Mouse (Mus musculus) myocyte (in vitro differentiated cells): ENCODE measurements around the gene Rad51c.
A peak's percentile ranks its signal among the peaks of the same experiment; 100 is the strongest.

ENCODE experiments used
- CEBPB ChIP-seq: IDR thresholded peaks from 2 replicates; pipeline ENCODE4 v1.6.1; 2011; ENCODE audit warnings: mild to moderate bottlenecking, moderate library complexity; ENCODE audit not compliant: poor library complexity, insufficient read depth, severe bottlenecking
- E2F4 ChIP-seq: IDR thresholded peaks from one replicate; pipeline ENCODE4 v1.6.1; 2011; ENCODE audit warnings: mild to moderate bottlenecking, control low read depth, moderate library complexity; ENCODE audit not compliant: insufficient read depth
- MAX ChIP-seq: IDR thresholded peaks from one replicate; pipeline ENCODE4 v1.6.1; 2011; ENCODE audit warnings: low read depth, mild to moderate bottlenecking, control low read depth
- MYOD1 ChIP-seq, 3 experiments: IDR thresholded peaks; one replicate each; pipeline ENCODE4 v1.6.1; 2011; ENCODE audit warnings: control low read depth in 2 of 3, low read depth in 2 of 3, mild to moderate bottlenecking in 2 of 3, moderate library complexity in 1 of 3; ENCODE audit not compliant: insufficient read length in 2 of 3, control insufficient read depth in 1 of 3
- MYOG ChIP-seq, 3 experiments: IDR thresholded peaks; one replicate each; pipeline ENCODE4 v1.6.1; 2011; ENCODE audit warnings: control low read depth in 2 of 3, low read depth in 2 of 3, mild to moderate bottlenecking in 2 of 3; ENCODE audit not compliant: insufficient read length in 2 of 3, control insufficient read depth in 1 of 3, insufficient read depth in 1 of 3
- POLR2A ChIP-seq: IDR thresholded peaks from one replicate; pipeline ENCODE4 v1.6.1; 2011; ENCODE audit warnings: low read depth, mild to moderate bottlenecking, control low read depth, moderate library complexity; ENCODE audit not compliant: insufficient read length
- POLR2AphosphoS2 ChIP-seq: IDR thresholded peaks from one replicate; pipeline ENCODE4 v1.6.1; 2011; ENCODE audit warnings: low read depth, control low read depth; ENCODE audit not compliant: insufficient read length
- REST ChIP-seq: IDR thresholded peaks from one replicate; pipeline ENCODE4 v1.6.1; 2011; ENCODE audit warnings: mild to moderate bottlenecking, control low read depth, moderate library complexity; ENCODE audit not compliant: insufficient read depth, insufficient read length
- SRF ChIP-seq: IDR thresholded peaks from one replicate; pipeline ENCODE4 v1.6.1; 2011; ENCODE audit warnings: low read depth; ENCODE audit not compliant: control insufficient read depth, insufficient read length
- TCF12 ChIP-seq: IDR thresholded peaks from one replicate; pipeline ENCODE4 v1.6.1; 2011; ENCODE audit warnings: mild to moderate bottlenecking, control low read depth; ENCODE audit not compliant: poor library complexity, insufficient read depth, severe bottlenecking
- TCF3 ChIP-seq: IDR thresholded peaks from one replicate; pipeline ENCODE4 v1.6.1; 2011; ENCODE audit warnings: low read depth, control low read depth; ENCODE audit not compliant: insufficient read length
- USF1 ChIP-seq: IDR thresholded peaks from one replicate; pipeline ENCODE4 v1.6.1; 2011; ENCODE audit warnings: low read depth, mild to moderate bottlenecking, control low read depth, moderate library complexity

GRCm38 (mm10) chr11:87429363-87429762, 24.6 kb upstream of the Rad51c start:
- TF ChIP-seq POLR2AphosphoS2 (no peak), MYOD1 (IDR thresholded peaks at IDR 0.05; ENCODE audit: control insufficient read depth in 1 of 3, insufficient read length in 2 of 3, low read depth in 2 of 3) (no peak), POLR2A (no peak), CEBPB (peak; percentile 63; the same call in 1 of the 2 replicates), E2F4 (no peak), SRF (no peak), MAX (no peak), TCF3 (no peak), USF1 (no peak), TCF12 (no peak), REST (no peak), MYOG (IDR thresholded peaks at IDR 0.05; ENCODE audit: control insufficient read depth in 1 of 3, insufficient read depth in 1 of 3, insufficient read length in 2 of 3, low read depth in 2 of 3) (no peak)
